Mouse (Mus musculus): Measurements from ENCODE around the gene Fam172a. TPM values are rescaled to one million over a fixed set of nuclear protein-coding genes. Genes with fewer than 3 reads are reported as not detected.
A peak's percentile ranks its signal among the peaks of the same experiment; 100 is the strongest.

The Fam172a gene
- polyA plus RNA-seq, 1 experiment from 2014 or later, result 7.7 TPM

DNA sequence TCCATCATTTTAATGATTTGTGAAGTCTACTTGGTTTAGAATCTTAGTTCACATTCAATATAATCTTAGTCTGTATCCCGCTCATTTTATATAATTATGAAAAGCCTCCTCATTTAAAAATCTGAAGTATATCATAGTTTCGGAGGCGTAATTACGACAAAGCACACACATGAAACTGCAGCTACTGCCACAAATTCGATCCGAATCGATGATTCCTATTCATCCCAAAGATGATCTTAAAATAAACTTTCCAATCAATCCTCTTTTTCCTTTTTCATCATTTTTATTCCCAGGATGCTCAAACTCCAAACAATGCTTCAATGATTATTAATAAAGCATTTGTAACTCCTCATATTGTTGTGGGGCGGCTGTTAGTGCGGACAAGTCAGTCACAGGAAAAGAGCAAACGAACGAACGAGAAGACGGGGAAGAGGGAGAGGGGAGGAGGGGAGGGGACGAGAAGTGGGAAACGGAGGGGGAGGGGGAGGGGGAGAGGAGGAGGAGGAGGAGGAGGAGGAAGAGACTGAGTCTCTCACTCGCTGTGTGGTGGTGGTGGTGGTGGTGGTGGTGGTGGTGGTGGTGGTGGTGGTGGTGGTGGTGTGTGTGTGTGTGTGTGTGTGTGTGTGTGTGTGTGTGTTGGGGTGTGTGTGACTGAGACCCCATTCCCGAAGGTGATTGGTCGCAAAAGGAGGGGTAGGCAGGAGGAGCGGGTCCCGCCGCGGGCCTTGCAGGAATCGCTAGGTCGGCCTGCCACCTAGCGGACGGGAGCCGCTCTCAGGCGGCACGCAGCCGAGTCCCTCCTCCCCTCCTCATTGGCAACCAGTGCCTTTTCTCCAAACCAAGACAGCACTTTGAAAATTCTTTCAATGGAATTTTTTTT is 499.4 kb downstream of the Fam172a start:
- no peaks in the 10 kb centered on the region for H3K36me3 ChIP-seq (ENCODE audit: control insufficient read depth, insufficient read depth)
- H3K27me3 ChIP-seq (ENCODE audit: control insufficient read depth, insufficient read depth, low read depth, low read length), result peaks cover 84% of the 10 kb centered on the region
- H3K4me1 ChIP-seq (ENCODE audit: control insufficient read depth, low read depth, low read length), result no peaks in the 10 kb centered on the region; the same call in 1 of the 2 replicates
- no peak overlapping the region for H3K4me3 ChIP-seq (ENCODE audit: low read depth, low read length)
- no peak overlapping the region for H3K4me2 ChIP-seq (ENCODE audit: low read depth, low read length)
- H3K27ac ChIP-seq (ENCODE audit: low read length), result no peak overlapping the region
- 2% methylated on average over 26 of the region's 30 CpGs for WGBS (ENCODE audit: insufficient replicate concordance)
- peak; percentile 38; the same call in 1 of the 2 replicates for ATAC-seq (ENCODE audit: low read depth)
- no peaks in the 10 kb centered on the region for H3K9me3 ChIP-seq (replicated peaks; ENCODE audit: control insufficient read depth, low read length)
- H3K9ac ChIP-seq (ENCODE audit: low read depth, low read length), result no peak overlapping the region

DNA sequence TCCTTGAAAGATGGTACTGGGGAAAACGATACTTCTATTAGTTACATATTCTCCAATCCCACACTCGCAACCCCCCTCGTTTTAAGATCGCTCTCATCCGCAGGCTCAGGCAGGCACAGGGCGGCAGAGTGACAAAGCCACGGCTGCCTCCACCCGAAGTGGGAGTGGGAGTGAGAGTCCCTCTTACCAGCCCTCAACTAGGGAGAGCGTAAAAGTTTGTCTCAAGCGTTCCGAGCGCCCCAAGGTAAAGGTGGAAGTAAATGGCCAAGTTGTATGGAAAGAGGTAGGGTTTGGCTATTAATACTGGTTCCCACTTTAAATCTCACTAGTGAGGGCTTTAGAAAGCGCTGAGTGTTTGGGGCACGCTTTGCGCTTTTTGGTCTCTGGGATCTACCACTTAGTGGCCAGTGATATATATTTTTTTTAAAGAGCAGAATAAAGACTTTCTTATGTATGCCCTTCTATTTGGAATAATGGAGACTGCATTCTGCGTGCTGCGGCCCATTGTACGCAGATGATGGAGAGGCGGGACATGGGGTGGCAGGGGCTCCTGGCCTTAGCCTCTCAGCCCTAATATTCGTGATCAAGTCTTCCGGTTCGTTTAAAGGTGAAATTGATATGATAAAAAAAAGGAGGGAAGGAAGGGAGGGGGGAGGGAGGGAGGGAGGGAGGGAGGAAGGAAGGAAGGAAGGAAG is 500.2 kb downstream of the Fam172a start:
- no peaks in the 10 kb centered on the region for H3K36me3 ChIP-seq (ENCODE audit: control insufficient read depth, insufficient read depth)
- no peak overlapping the region for H3K4me3 ChIP-seq (ENCODE audit: low read depth, low read length)
- no peak overlapping the region for H3K27ac ChIP-seq (ENCODE audit: low read length)
- H3K9ac ChIP-seq (ENCODE audit: low read depth, low read length), result no peak overlapping the region
- no peak for ATAC-seq (ENCODE audit: low read depth)
- H3K4me2 ChIP-seq (ENCODE audit: low read depth, low read length), result no peak overlapping the region
- H3K27me3 ChIP-seq (ENCODE audit: control insufficient read depth, insufficient read depth, low read depth, low read length), result peaks cover 83% of the 10 kb centered on the region
- H3K4me1 ChIP-seq (ENCODE audit: control insufficient read depth, low read depth, low read length), result no peaks in the 10 kb centered on the region; the same call in 1 of the 2 replicates
- 7% methylated on average over 22 of the region's 22 CpGs for WGBS (ENCODE audit: insufficient replicate concordance)
- H3K9me3 ChIP-seq (replicated peaks; ENCODE audit: control insufficient read depth, low read length), result no peaks in the 10 kb centered on the region

DNA sequence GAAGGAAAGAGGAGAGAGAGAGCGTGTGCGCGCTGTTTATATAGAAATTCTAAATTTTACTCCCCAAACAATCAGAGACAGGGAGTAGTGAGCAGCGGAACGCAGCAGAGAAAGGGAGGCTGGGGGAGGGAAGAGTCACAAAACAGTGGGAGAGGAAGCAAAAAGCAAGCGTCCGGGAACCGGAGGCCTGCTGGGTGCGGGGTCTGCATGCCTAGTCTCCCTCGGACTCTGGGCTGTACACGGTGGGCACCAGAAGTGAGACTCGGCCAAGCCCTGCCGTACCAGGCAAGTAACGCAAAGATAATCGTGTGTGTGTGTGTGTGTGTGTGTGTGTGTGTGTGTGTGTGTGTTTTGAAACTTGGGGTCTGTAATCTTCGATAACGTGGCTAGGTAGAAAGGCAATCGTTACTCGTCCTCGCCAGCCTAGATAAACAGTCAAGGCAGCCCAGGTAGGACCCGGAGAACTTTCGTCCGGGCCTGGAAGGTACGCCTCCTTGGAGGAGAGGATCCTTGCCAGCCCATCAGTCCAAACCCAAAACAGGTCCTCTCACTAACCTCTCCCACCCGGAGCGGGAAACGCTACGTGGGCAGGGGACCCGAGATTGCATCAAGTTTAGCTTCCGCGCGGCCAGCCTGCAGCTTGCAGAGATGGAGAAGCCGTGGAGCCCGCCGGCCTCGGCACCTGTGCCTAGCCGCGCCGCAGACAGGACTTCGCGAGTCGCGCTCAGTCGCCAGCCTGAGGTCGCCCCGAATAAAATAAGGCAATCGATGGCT is 500.9 kb downstream of the Fam172a start:
- Histone ChIP-seq H3K9ac (ENCODE audit: low read depth, low read length) (no peak overlapping the region), H3K27me3 (ENCODE audit: control insufficient read depth, insufficient read depth, low read depth, low read length) (peaks cover 81% of the 10 kb centered on the region), H3K27ac (ENCODE audit: low read length) (no peak overlapping the region), H3K4me2 (ENCODE audit: low read depth, low read length) (peak overlapping the region; percentile 24), H3K4me3 (ENCODE audit: low read depth, low read length) (peak overlapping the region; percentile 38), H3K4me1 (ENCODE audit: control insufficient read depth, low read depth, low read length) (no peaks in the 10 kb centered on the region; the same call in 1 of the 2 replicates), H3K9me3 (replicated peaks; ENCODE audit: control insufficient read depth, low read length) (no peaks in the 10 kb centered on the region), H3K36me3 (ENCODE audit: control insufficient read depth, insufficient read depth) (no peaks in the 10 kb centered on the region)
- ATAC-seq (ENCODE audit: low read depth), result no peak
- WGBS (ENCODE audit: insufficient replicate concordance), result 2% methylated on average over 47 of the region's 47 CpGs

DNA sequence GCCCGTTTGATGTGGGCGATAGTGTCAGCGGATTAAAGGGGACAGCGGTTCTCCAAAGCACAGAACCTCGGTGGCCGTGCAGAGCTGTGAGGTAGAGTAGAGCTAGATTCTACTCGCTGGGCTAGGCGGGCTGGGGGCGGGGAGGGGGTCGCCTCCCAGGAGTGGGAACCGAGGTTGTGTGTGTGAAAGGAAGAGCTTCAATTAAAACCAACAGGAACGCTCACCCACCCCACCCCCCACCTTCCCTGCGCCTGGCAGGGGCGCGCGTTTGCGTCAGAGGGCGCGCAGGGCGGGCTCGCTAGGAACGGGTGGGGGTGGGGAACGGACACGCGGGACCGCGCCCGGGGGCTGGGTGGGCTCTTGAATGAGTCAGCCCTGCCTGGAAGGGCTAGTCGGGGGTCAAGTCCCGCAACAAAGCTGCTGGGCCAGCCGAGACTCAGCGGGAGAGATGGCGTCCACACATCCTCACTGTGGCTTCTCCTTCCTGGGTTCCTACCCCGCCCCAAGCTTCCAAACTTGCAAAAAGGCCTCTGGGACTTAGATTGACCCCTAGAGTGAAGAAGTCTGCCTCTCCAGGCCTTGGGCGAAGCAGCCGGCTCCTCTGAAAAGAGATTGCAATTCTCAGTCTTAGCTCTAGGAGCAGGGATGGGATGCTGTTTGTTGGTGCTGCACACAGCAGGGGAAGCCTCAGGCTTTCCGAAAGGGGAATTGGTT is 501.7 kb downstream of the Fam172a start:
- peak; percentile 49 for ATAC-seq (ENCODE audit: low read depth)
- Histone ChIP-seq H3K9me3 (replicated peaks; ENCODE audit: control insufficient read depth, low read length) (no peaks in the 10 kb centered on the region), H3K9ac (ENCODE audit: low read depth, low read length) (no peak overlapping the region), H3K4me3 (ENCODE audit: low read depth, low read length) (peak overlapping the region; percentile 38), H3K4me2 (ENCODE audit: low read depth, low read length) (peak overlapping the region; percentile 24; the same call in 1 of the 2 replicates), H3K36me3 (ENCODE audit: control insufficient read depth, insufficient read depth) (no peaks in the 10 kb centered on the region), H3K4me1 (ENCODE audit: control insufficient read depth, low read depth, low read length) (no peaks in the 10 kb centered on the region; the same call in 1 of the 2 replicates), H3K27ac (ENCODE audit: low read length) (no peak overlapping the region), H3K27me3 (ENCODE audit: control insufficient read depth, insufficient read depth, low read depth, low read length) (peaks cover 81% of the 10 kb centered on the region)
- WGBS (ENCODE audit: insufficient replicate concordance), result under 1% methylated on average over 36 of the region's 37 CpGs

DNA sequence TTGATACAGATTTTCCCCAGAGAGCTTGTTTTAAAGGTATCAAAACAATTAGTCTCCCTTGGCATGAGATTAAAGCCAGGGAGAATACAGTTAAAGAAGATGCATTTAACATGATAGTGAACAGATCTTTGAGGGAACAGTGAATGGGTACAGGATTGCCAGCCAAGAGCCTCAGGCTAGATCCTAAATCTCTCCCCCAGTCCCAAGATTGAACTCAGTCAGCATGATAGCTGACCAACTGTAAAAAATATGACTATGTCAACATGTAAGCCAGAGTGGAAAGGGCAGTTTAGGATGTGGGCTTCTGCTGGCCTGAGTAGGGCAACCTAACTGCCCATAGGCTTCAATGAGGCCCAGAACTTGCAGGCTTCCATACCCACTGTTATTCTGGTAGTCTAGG is 503.6 kb downstream of the Fam172a start:
- Histone ChIP-seq H3K4me1 (ENCODE audit: control insufficient read depth, low read depth, low read length) (no peaks in the 10 kb centered on the region; the same call in 1 of the 2 replicates), H3K27me3 (ENCODE audit: control insufficient read depth, insufficient read depth, low read depth, low read length) (peaks cover 83% of the 10 kb centered on the region), H3K36me3 (ENCODE audit: control insufficient read depth, insufficient read depth) (no peaks in the 10 kb centered on the region), H3K4me2 (ENCODE audit: low read depth, low read length) (no peak overlapping the region), H3K4me3 (ENCODE audit: low read depth, low read length) (no peak overlapping the region), H3K9ac (ENCODE audit: low read depth, low read length) (no peak overlapping the region), H3K27ac (ENCODE audit: low read length) (no peak overlapping the region), H3K9me3 (replicated peaks; ENCODE audit: control insufficient read depth, low read length) (no peaks in the 10 kb centered on the region)
- ATAC-seq (ENCODE audit: low read depth), result no peak

DNA sequence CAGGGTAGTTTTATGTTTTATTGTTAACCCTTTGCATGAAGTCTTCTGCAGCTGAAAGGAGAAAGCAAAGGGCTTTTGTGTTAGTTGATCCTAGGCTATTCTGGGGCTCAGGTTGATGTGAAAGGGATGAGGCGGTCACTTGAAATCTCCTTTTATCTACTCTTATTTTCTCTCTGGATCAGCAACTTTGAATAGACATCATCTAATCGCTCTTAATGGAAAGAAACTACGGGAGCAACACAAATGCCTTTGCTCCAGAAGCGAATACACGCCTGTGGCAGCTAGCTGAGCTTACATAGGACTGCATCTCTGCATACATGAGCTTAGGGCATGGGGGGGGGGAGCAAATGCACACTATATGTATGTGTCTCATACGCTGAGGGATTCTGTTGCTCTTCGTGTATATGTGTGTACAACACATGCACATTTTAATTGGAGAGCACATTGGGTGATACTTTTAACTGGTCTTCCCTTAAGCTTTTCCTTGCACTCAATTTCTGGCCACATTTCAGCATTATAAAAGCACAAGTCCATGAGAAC is 505.1 kb downstream of the Fam172a start:
- ATAC-seq (ENCODE audit: low read depth), result no peak
- H3K4me1 ChIP-seq (ENCODE audit: control insufficient read depth, low read depth, low read length), result no peaks in the 10 kb centered on the region; the same call in 1 of the 2 replicates
- H3K9ac ChIP-seq (ENCODE audit: low read depth, low read length), result no peak overlapping the region
- H3K27me3 ChIP-seq (ENCODE audit: control insufficient read depth, insufficient read depth, low read depth, low read length), result peaks cover 87% of the 10 kb centered on the region
- no peaks in the 10 kb centered on the region for H3K36me3 ChIP-seq (ENCODE audit: control insufficient read depth, insufficient read depth)
- H3K4me3 ChIP-seq (ENCODE audit: low read depth, low read length), result no peak overlapping the region
- no peak overlapping the region for H3K27ac ChIP-seq (ENCODE audit: low read length)
- no peaks in the 10 kb centered on the region for H3K9me3 ChIP-seq (replicated peaks; ENCODE audit: control insufficient read depth, low read length)
- 20% methylated on average over 7 of the region's 7 CpGs for WGBS (ENCODE audit: insufficient replicate concordance)
- no peak overlapping the region for H3K4me2 ChIP-seq (ENCODE audit: low read depth, low read length)

DNA sequence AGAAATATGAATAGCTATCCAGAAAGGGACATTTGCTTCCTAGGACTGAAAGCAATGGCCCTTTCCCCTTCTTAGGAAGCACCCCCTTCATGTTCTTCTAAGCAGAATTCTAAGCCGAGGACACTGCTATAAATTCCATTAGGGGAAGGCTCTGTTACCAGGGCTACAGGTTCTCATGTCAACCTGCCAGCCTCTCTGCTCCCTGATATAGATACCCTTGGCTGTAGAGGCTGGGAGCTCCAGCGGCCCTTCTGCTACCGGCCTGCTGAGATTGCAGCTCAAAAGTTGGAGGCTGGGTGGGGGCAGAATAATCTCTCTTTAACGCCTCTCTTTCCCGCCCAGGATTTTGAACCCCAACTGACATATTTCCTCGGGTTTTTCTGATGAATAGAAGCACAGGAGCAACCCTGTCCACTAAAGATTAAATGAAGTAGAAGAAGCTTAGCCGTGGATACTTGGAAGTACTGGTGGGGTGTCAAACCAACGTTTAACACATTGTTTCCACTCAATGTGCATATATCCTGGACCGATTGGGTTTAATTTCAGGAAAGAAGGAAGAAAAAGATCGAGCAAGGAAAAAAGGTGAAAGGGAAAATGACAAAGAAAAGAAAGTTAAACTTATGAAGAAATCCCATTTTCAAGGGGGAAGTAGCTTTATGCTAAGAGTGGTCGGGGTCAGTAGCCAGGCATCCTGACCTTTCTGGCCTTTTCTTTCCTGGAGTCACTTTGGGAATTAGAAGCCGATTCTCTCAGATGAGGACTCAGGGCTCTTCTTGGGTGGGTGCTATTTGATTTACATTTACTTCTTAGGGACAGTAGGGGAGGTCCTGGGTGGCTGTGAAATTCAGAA is 506.2 kb downstream of the Fam172a start:
- Histone ChIP-seq H3K27ac (ENCODE audit: low read length) (no peak overlapping the region), H3K4me2 (ENCODE audit: low read depth, low read length) (no peak overlapping the region), H3K9ac (ENCODE audit: low read depth, low read length) (no peak overlapping the region), H3K9me3 (replicated peaks; ENCODE audit: control insufficient read depth, low read length) (no peaks in the 10 kb centered on the region), H3K36me3 (ENCODE audit: control insufficient read depth, insufficient read depth) (no peaks in the 10 kb centered on the region), H3K27me3 (ENCODE audit: control insufficient read depth, insufficient read depth, low read depth, low read length) (peaks cover 83% of the 10 kb centered on the region), H3K4me1 (ENCODE audit: control insufficient read depth, low read depth, low read length) (no peaks in the 10 kb centered on the region; the same call in 1 of the 2 replicates), H3K4me3 (ENCODE audit: low read depth, low read length) (no peak overlapping the region)
- ATAC-seq (ENCODE audit: low read depth), result no peak
- 7% methylated on average over 12 of the region's 12 CpGs for WGBS (ENCODE audit: insufficient replicate concordance)
